Mouse (Mus musculus) stomach, postnatal 0 days (tissue): ENCODE data around the gene Fsd1l. TPM values are rescaled to one million over a fixed set of nuclear protein-coding genes. Genes with fewer than 3 reads are reported as not detected.

ENCODE experiments used
- ATAC-seq: fragments of 200-750 bp; cut with Nextera tagmentation; 2 replicates; pipeline ENCODE4 v1.8.0; 2017; ENCODE audit not compliant: low FRiP score, low TSS enrichment
- DNase-seq: peaks from one replicate; pipeline ENCODE4 v3.0.0-alpha.2; 2016; ENCODE audit warnings: low spot score
- H3K27ac ChIP-seq: fragments of 300-500 bp; sonication (generic); replicated peaks from 2 replicates; pipeline ENCODE4 v1.5.1; 2014; ENCODE audit warnings: mild to moderate bottlenecking, control low read depth
- H3K27me3 ChIP-seq: fragments of 300-500 bp; sonication (generic); 2 replicates; pipeline ENCODE4 v1.6.1; 2014; ENCODE audit warnings: low read length; ENCODE audit not compliant: control insufficient read depth, insufficient read depth
- H3K36me3 ChIP-seq: fragments of 300-500 bp; sonication (generic); 2 replicates; pipeline ENCODE4 v1.6.1; 2014; ENCODE audit warnings: low read length, mixed read lengths; ENCODE audit not compliant: control insufficient read depth, insufficient read depth
- H3K4me1 ChIP-seq: fragments of 300-500 bp; sonication (generic); replicated peaks from 2 replicates; pipeline ENCODE4 v1.6.1; 2014; ENCODE audit warnings: antibody characterized with exemption; ENCODE audit not compliant: control insufficient read depth, insufficient read depth
- H3K4me2 ChIP-seq: fragments of 300-500 bp; sonication (generic); replicated peaks from 2 replicates; pipeline ENCODE4 v1.6.1; 2014; ENCODE audit warnings: low read depth, mild to moderate bottlenecking, control low read depth, moderate library complexity
- H3K4me3 ChIP-seq: fragments of 300-500 bp; sonication (generic); 2 replicates; pipeline ENCODE4 v1.5.1; 2014; ENCODE audit warnings: low read depth, low read length, control low read depth
- H3K9ac ChIP-seq: fragments of 300-500 bp; sonication (generic); 2 replicates; pipeline ENCODE4 v1.6.1; 2014; ENCODE audit warnings: mild to moderate bottlenecking, low read length, control low read depth, mixed read lengths
- H3K9me3 ChIP-seq: fragments of 300-500 bp; sonication (generic); 2 replicates; pipeline ENCODE4 v1.6.1; 2016; ENCODE audit warnings: low read length; ENCODE audit not compliant: control insufficient read depth
- CTCF ChIP-seq: IDR thresholded peaks from 2 replicates; pipeline ENCODE4 v1.5.1; 2016; ENCODE audit warnings: antibody characterized with exemption, low read depth, mild to moderate bottlenecking, moderate library complexity
- EP300 ChIP-seq: optimal IDR thresholded peaks from 2 replicates; pipeline ENCODE3; 2016; ENCODE audit warnings: antibody characterized with exemption
- WGBS: fragments of 180-500 bp; shearing (Covaris S2); extraction: QIAGEN DNeasy Blood & Tissue Kit; methylation state at CpG from one replicate; pipeline ENCODE4 v1.1.7; 2014; 5-methylcytosine and 5-hydroxymethylcytosine counted together
- polyA plus RNA-seq: library from polyadenylated mRNA; unstranded; fragments of >200 nt; fragmentation: Nextera tagmentation; extraction: Ambion mirVana; gene quantifications from 2 replicates; pipeline ENCODE4 v1.2.1, GENCODE M21; 2015

The Fsd1l gene
- polyA plus RNA-seq, 1 experiment from 2014 or later, result 3.4 TPM

DNA sequence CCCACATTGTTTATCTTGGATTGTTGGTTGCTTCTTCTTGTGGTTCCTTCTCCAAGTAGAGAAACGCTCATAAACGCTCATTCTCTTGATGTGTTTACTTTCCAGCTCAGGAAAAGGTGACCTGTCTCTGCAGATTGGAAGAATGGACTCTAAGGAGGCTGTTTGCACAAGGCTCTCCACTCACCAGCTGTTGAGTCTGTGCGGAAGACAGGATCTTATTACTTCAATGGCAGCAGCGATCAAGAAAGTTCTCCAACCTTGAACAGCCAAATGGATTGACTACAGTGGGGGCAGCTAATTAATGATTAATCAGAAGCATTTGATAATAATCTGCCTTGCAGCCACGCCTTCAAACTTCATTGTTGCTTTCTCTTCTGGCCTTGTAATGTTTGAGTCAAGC lies 9.8 kb upstream of the Fsd1l start:
- ATAC-seq, result peak; percentile 70
- H3K4me2 ChIP-seq, result no peak overlapping the region

GRCm38 (mm10) chr4:53623711-53624110 lies 7.6 kb upstream of the Fsd1l start:
- TF ChIP-seq EP300 (no peak), CTCF (no peak)
- Histone ChIP-seq H3K27me3 (no peaks in the 10 kb centered on the region), H3K27ac (no peak overlapping the region), H3K9me3 (no peaks in the 10 kb centered on the region), H3K4me1 (no peaks in the 10 kb centered on the region), H3K4me2 (no peak overlapping the region), H3K36me3 (no peaks in the 10 kb centered on the region), H3K9ac (no peak overlapping the region), H3K4me3 (no peak overlapping the region)
- ATAC-seq (no peak), DNase-seq (no peak)
- WGBS, result 94% methylated on average over 1 of the region's 1 CpGs

More for the DNA sequence above, 9.8 kb upstream of the Fsd1l start:
- H3K27ac ChIP-seq, result no peak overlapping the region
- H3K36me3 ChIP-seq, result no peaks in the 10 kb centered on the region
- no peak for DNase-seq
- H3K4me1 ChIP-seq, result no peaks in the 10 kb centered on the region
- TF ChIP-seq EP300, result no peak
- no peak for TF ChIP-seq CTCF
- H3K4me3 ChIP-seq, result no peak overlapping the region
- H3K9me3 ChIP-seq, result no peaks in the 10 kb centered on the region
- WGBS, result 22% methylated on average over 5 of the region's 5 CpGs
- no peaks in the 10 kb centered on the region for H3K27me3 ChIP-seq
- no peak overlapping the region for H3K9ac ChIP-seq

DNA sequence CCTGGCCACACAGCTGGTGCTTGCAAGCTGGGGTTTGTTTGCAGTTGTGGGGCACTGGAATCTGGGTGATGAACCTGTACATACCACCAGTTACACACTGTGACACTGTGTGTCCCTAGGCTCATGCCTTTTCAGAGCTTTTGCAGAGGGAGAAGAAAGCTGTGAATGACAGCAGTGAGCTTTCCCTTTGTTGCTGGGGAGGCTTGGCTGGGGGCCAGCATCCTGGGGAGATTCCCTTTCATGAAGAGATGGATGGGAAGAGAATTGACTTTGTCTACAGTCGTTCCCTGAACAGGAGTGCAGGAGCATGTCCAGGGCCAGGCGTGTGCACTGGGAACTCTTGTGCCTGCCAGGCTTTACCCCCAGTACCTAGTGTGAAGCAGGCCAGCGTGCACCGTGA lies 6.5 kb upstream of the Fsd1l start:
- no peaks in the 10 kb centered on the region for H3K36me3 ChIP-seq
- H3K27me3 ChIP-seq, result no peaks in the 10 kb centered on the region
- DNase-seq (no peak), ATAC-seq (no peak)
- 47% methylated on average over 4 of the region's 4 CpGs for WGBS
- no peaks in the 10 kb centered on the region for H3K9me3 ChIP-seq
- no peak overlapping the region for H3K4me2 ChIP-seq
- H3K27ac ChIP-seq, result no peak overlapping the region
- H3K9ac ChIP-seq, result no peak overlapping the region
- H3K4me3 ChIP-seq, result no peak overlapping the region
- no peaks in the 10 kb centered on the region for H3K4me1 ChIP-seq
- TF ChIP-seq EP300 (no peak), CTCF (no peak)

- Histone ChIP-seq H3K4me1 (no peaks in the 10 kb centered on the region), H3K9ac (no peak overlapping the region), H3K9me3 (no peaks in the 10 kb centered on the region), H3K4me3 (no peak overlapping the region), H3K4me2 (no peak overlapping the region), H3K36me3 (no peaks in the 10 kb centered on the region), H3K27ac (no peak overlapping the region), H3K27me3 (no peaks in the 10 kb centered on the region)
- WGBS, result 79% methylated on average over 3 of the region's 3 CpGs
- DNase-seq (no peak), ATAC-seq (no peak)
- TF ChIP-seq EP300, result no peak
- no peak for TF ChIP-seq CTCF
Measured at GRCm38 (mm10) chr4:53625263-53625662, 6.0 kb upstream of the Fsd1l start.

DNA sequence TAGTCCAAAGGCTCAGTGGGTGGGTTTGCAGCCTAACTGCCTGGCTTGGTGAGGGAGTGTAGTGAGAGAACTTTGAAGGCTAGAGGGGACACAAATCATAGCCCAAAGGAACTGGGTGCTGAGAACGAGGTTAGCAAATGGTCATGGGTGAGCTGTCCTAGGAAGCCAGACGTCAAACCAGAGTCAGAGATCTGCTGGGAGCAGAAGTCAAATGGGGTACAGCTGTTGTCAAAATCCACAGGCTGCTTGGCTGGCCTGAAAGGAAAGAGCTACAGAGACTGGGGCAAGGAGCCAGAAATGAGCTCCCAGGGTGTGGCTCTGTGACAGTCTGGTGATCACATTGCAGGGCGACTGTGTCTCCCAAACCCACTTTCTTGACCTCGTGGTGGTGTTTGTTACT lies 2.3 kb upstream of the Fsd1l start:
- no peak overlapping the region for H3K9ac ChIP-seq
- no peaks in the 10 kb centered on the region for H3K27me3 ChIP-seq
- no peaks in the 10 kb centered on the region for H3K36me3 ChIP-seq
- H3K27ac ChIP-seq, result no peak overlapping the region
- no peak overlapping the region for H3K4me2 ChIP-seq
- WGBS, result 35% methylated on average over 4 of the region's 4 CpGs
- ATAC-seq, result no peak
- H3K4me1 ChIP-seq, result no peaks in the 10 kb centered on the region
- no peaks in the 10 kb centered on the region for H3K9me3 ChIP-seq
- DNase-seq, result no peak
- no peak overlapping the region for H3K4me3 ChIP-seq
- TF ChIP-seq CTCF, result no peak

- H3K4me3 ChIP-seq, result peak overlapping the region; percentile 78
- ATAC-seq (0 out of 2 replicates have a peak, but pooled peaks have one; percentile 11), DNase-seq (no peak)
- no peaks in the 10 kb centered on the region for H3K4me1 ChIP-seq
- H3K4me2 ChIP-seq, result peak overlapping the region; percentile 88
- H3K36me3 ChIP-seq, result no peaks in the 10 kb centered on the region
- peak overlapping the region; percentile 80 for H3K9ac ChIP-seq
- WGBS, result 10% methylated on average over 10 of the region's 12 CpGs
- H3K9me3 ChIP-seq, result no peaks in the 10 kb centered on the region
- TF ChIP-seq EP300 (no peak), CTCF (no peak)
- peak overlapping the region; percentile 35; the same call in 1 of the 2 replicates for H3K27ac ChIP-seq
- no peaks in the 10 kb centered on the region for H3K27me3 ChIP-seq
Measured at GRCm38 (mm10) chr4:53630963-53631315, 332 bp upstream of the Fsd1l start.
